Mouse (Mus musculus): ENCODE measurements at regions not wholly inside any gene's neighbourhood (a gene's known extent, or its start where the extent isn't known, plus 50 kb on each side); places are given as distances from the start of the nearest gene placed in this dataset.
"Not testable (repeated sequence)": the region's sequence is repeated elsewhere in the genome, so short reads cannot be mapped to it uniquely, and the experiment has no call there.

DNA sequence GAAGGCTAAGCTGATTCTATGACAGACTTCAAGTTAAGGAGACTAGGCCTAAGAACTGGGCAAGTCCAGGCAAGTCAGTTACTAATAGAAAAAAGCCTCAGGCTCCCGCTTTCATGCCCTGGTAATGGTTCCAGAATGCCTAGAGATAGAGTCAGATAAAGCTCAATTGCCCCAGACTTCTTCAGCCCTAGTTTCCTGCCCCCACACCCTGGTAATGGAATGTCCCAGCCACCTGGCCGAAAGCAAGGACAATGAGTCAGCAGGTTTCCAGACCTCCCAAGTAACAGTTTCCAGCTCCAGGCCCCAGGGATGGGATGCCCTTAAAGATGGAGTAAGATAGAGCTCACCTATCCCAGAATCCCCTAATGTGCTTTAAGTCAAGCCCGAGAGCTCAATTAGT lies 143.6 kb upstream of the Rad23b start:
- no peak for DNase-seq

DNA sequence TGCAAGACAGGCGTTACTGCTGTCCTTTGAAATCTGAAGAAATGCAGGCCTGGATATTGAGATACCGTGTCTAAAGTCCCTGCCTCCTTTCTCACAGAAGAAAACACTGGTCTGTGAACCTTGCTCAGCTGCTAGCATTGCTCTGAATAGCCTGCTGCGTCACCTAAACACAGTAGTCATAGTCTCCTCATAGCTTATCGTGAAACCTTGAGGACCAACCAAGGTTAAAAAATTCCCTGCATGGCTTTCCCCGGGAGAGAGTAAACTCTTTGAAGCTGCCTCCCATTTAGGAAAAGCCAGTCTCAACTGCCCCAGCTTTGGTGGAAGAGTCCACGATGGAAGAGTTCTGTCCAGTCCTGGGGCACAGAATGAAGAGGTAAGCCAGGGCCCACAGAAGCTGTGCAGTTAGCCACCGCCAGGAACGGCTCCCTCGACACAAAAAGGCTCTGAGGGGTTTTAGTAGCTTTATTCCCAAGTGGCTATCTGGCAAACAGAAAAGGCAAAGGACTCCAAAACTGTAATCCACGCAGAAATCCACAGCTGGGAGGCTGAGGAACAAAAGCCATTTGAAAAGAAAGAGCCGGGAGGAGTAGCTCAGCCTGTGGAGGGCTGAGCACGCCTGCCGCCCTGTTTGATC lies 142.0 kb upstream of the Rad23b start:
- no peak for DNase-seq

DNA sequence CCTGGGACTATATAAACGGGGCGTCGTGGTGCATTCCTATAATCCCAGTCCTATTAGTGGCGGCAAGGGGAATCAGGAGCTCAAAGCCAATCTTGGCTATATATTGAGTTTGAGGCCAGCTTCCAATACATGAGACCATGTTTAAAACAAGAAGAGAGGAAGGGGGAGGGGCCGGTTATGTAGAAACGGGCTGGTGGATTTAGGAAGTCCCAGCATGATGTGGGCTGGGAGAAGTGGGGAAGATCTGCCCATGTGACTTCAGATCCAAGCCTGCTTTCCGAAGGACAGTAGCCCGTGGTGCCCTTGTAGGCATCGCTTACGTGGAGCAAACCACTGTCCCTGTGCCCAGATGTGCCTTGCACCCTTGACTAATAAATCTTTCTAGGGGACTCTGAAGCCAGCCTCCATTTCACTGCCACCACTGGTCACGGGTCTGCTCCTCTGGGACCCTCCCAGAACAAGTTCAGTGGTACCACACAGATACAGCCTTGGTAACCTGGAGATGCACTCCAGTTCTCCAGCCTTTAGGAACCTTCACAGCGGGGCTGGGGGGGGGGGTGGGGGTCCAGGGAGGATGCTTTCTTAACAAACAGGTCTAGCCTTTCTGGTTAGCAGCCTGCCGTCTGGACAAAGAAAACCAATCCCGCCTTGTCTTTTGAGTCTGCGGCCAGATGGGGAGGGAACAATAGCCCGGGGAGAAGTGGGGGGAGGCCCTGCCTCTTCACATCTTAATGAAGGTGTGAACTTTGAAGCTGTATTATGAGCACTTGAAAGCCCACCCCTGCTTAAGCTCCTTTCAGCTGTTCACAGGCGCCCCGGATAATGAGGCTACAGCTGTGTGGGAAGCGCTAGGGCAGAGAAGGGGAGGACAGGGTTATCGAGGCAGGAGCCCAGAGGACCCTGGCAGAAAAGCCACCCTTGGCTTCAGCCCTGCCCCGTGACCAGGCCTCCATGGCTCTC lies 141.2 kb upstream of the Rad23b start:
- DNase-seq = no peak

DNA sequence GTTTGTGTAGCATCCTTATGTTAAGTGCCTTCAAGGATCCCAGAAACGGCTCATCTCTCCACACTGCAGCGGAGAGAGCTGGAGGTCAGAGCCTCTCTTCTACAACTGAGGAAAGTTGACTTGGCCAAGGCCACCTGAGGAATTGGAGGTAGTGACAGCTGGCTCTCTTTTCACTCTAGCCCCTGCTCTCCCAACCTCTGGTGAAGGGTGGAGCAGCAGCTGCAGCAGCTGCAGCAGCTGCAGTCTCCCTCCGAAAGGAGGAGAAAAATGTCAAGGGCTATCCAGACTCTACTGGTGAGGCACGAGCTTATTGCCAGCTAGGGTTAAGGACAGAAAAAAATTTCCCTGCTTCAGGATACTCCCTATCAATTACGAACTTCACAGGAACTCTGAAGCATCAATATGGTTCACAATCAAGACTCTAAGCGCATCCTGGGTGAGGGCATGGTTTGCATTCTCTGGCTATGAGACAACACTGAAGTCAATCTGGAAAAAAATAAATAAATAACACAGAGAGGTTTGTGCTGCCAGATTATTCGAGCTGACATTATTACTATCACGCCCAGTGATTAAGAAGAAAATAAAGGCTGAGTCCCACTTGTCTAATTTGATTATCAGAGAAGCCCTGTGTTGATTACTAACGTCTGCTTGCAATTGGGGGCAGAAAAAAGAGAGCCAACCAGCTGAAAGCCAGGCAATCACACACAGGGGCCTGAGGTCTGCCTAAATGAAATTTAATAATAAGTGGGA lies 134.2 kb upstream of the Rad23b start:
- DNase-seq = no peak

DNA sequence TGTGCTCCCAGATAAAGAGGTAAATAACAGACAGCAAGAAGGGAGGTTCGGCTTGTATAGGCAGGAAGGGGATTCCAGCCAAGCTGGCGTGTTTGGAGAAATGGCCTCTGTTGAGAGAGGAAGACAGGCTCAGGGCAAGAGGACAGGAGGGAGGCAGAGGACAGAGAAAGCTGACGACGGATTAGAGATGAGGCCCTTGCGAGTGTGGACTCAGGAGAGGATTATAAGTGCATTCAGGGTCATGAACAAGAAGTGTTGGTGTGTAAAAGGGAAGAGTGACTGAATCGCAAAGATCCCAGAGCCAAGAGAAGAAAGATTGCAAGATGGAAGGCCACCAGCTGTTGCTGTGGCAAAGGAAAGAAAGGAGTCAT lies 133.7 kb upstream of the Rad23b start:
- DNase-seq = no peak

DNA sequence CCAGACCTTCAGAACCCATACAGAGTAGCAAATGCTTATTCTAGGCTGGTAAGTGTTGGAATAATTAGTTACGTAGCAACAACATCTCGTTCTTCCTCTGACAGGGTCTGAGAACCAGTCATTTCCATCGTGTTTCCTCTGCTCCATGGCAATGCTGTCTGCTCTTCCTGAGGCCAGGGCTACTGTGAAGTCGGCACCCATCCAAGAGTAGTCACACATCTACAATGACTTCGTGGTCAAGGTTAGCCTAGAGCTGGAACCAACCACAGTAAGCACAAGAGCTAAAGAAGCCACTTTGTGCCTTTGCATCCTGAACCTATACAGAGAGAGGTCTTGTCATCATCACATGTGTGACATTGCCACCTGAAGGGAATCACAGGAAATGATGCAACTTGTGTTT lies 124.1 kb upstream of the Rad23b start:
- DNase-seq = no peak

DNA sequence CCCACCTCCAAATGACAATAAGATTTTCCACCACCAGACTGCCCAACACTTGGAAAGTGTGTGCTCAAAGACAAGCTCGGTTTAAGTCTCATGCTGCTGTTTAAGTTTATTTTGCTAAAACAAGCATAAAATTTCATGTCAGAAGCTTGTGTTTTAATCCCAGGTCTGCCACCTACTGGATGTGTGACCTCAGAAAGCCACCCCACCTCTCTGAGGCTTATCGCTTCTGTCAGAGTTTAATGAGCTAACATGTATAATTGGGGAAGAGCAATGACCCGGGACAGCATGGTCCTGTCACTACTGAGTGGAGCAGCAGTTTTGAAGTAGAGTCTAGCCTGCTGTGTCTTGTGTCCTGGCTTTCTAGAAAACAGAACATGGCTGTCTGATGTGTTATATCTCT lies 122.4 kb upstream of the Rad23b start:
- no peak for DNase-seq

DNA sequence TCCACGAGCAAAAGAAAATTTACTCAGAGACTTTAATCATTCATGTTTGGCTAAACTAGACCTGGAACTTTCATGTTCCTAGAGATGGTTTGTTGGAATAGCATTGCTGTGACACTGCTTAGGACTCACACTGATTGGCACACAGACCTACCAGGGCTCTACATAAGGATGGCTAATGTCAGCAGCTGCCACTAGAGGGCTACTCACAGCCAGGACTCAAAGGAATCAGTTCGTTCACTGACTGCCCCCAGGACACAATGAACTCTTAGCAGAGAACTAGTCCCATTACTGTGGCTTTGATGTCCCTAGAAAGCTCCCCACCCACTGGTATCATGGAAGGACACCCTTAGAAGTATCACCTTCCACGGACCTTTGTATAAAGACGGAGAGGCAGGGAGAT lies 118.3 kb upstream of the Rad23b start:
- DNase-seq = peak; percentile 33

DNA sequence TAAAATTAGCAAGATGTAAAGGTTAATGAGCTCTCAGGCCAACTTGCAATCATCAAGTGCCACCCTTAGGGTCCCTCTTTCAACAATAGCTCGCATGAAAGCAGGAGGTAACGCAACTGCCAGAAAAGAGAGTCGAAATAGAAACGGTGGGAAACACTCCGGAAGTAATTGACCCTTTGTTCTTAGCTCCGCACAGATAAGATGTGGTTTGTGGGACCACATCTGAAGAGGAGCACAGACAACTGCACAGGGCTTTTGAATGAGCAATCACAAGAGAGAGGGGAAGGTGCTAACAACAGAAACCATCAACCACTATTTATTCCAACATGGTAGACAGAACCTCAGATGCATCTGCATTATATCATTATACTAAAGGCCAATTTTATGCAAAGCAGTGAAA lies 112.0 kb upstream of the Rad23b start:
- DNase-seq = no peak

DNA sequence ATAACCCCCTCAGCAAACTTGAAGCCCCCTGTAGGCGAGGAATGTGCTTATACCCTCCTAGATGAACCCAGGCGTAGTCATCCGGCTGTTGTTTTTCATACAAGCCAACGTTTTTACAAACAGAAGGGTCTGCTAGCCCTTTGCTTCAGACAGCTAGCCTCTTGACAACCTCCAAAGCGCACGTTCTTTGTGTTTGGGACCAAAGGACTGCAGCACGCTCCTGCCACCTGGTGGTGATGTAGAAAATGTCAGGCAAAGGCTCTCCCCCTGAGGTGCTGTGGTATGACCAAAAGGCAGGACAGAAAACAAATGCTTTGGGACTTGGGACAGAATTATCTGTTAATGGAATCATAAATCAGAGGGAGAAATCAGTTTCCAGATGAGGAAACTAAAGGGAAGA lies 109.4 kb upstream of the Rad23b start:
- peak; percentile 85 for DNase-seq

DNA sequence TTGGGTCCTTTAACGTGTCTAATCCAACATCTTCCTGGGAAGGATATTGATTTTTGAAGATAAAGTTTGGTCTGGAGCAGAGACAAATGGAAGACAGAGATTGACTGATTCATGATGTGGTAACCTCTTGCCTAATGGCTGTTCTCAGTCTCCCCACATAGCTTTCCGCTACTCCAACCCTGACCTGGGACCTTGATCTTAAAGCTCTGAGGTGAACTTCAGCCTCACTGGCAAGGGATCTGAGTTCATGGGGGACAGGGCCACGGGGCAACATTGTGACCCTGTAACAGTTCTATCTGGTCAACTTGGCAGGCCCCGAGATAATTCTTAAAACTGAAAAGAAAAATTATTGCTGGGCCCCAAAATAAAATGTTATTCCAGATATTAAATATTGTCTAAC lies 107.5 kb upstream of the Rad23b start:
- DNase-seq = no peak

DNA sequence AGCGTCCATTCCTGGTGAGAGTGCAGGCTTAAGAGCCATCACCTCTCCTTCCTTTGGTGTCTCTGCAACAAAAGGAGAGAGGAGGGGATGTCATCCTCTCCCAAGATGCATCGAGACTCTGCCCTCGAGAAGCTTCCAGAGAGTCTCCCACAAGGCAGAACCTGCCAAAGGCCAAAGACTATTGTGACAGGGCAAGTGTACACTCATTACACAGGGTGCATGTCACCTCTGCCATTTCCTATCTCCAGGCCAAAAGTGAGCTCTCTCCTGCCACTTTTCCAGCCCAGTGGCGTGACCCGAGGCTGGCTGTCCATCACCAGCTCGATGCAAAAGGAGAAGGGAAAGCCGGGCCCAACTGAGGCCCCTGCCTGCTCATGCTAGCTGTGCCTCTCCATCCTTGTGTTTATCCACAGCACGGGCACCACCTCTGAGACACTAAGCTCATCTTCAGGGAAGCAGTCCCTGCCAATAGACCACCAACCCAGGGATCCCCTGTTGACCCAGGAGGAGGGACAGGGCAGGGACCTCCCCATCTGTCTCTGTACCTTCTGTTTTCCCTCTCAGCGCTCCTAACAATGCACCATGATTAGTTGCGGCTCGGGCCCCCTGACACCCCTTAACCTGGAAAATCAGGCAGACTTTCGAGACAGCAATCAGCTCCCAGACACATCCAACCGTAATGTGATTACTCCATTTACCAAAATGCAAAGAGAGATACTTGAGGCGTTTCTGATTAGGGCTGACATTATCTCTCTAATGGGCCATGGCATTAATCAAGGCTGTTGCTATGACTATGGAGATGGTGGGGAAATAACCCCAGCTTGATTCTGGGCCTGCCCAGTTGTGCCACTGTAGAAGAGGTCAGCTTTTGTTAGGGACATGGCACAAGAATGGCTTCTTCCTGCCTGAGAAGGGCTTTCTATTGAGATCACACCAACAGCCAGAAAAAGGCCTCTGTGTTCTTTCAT lies 106.5 kb upstream of the Rad23b start:
- DNase-seq = no peak

DNA sequence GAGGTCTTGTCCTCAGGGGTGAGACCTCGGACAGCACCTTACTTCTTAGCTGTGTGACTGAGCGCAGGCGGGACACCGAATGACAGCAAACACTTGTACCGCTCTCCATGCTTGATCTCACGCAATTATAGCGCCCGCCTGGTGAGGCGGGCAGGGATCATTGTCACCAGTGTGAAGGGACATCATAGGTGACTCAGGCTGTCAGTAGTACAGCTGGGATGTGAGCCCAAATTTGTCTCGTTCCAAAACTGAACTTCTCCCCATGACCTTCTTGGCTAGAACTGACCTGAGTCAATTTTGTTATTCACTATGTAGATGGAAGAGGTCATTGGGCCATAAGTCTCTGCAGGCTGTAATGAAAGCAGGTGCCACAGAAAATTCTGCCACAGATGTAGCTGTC lies 104.1 kb upstream of the Rad23b start:
- no peak for DNase-seq

DNA sequence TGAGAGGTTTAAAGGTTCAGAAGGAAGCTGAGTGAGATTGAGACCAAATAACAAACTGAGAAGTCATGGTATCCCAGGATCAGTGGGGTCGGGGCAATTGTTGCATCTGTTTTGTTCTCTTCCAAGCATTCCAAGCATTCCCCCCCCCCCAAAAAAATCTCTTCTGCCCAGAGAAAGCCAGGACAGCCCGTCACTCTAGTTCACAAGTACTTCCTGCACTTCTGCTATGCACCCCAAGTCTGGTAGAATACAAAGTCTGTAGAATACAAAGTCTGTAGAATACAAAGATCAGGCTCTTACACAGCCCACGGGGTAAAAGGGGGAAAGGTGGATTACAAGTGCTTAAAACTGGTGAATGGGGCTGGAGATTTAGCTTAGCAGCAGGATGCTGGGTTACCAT lies 99.5 kb upstream of the Rad23b start:
- DNase-seq = no peak

DNA sequence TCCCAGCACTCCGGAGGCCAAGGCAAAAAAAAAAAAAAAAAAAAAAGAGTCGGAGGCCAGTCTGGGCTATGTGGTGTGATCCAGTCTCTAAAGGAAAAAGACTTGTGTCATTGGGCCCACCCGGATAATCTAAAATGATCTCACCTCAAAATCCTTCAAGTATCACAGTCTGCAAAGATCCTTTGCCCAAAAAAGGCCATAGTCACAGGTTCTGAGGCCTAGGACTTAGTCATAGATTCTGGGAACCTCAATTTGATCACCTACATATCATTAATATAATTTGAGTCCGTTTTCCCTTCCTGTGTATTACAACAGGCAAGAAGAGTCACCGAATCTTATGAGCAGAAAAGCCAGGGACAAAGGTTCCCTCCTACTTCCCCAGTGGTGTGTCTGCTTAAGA lies 98.3 kb upstream of the Rad23b start:
- DNase-seq = no peak

DNA sequence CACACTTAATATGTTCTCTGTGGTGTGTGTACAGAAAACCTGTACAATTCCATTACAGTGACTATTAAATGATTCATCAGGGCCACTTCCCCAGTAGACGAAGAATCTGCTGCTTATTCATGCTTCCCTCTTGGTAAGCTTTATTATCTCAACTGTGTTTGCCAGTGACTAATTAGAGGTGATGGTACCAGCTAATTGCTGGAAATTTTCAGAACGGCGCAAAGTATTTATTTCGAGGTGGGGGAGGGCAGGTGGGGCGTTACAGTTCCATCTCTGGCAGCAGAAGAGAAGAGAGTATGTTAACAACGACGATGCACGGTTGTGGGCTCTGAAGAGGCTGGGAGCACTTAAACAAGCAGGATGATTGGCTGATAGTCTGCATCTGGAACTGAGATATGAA lies 96.1 kb upstream of the Rad23b start:
- DNase-seq = no peak

DNA sequence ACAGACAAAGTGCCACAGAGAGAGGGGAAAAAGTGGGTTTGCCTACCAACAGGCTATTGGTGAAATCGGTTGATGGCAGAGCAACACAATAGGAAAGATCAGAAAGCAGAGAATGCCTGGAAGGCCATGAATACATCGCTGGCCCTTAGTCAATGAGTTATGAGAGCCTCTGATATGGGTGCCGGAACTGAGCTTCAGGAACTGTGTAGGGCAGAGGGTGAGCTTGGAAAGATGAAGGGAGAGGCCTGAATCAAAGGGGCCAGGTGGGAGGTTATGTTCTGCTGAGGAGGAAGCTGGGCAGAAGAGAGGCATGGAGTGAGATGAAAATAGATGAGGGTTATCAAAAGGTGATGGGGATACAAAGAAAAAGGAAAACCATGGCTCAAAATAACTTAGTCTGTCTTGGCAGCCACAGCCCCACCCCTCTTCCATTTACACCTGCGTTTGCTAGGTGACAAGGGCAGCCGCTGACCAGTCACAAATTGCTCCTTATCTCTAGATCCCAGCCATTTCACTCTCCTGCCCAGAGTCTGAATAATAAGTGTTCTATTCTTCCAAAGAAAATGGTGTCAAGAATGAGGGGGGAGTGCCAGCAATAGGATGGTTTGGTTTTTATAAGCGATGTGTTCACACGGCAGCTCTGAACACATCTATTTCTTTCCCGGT lies 77.7 kb upstream of the Rad23b start:
- DNase-seq = no peak

DNA sequence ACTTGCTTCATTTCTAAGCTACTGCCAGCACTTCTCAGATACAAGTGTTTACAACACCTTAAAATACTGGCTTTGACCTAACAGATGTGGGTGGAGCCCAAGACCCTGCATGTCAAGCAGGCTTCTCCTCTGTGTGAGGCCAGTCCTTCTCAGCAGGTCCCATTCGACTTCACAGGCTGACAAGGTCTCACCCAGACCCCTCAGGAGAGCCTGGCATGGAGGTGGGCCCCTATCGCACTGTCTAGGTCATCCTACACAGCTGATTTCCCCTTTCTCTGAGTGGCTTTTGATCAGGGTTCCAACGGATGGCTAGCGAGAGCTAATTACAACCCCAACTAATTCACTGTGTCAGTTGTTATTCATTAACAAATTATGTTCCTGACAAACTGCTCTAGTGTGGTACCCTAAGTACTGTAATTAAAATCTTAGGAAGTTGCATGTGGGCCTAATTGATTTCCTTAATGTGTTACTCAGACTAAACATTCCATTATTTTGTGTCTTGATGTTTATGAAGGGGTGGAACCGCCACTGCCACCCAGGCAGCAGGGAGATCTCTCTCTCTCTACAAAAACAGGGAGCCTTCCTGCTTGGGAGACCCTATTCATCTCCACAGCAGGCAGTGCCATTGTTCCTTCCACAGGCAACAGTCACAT lies 73.4 kb upstream of the Rad23b start:
- no peak for DNase-seq

DNA sequence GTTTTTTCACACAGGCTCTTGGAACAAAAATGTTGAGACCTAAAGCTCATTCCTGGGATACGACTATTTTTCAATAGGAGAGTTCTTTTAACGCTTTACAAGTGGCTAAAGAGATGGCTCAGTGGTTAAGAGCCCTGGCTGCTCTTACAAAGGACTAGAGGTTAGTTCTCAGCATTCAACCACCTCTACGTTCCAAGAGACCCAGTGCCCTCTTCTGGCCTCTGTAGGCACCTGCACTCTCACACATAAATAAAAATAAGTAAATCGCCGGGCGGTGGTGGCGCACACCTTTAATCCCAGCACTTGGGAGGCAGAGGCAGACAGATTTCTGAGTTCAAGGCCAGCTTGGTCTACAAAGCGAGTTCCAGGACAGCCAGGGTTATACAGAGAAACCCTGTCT lies 70.5 kb upstream of the Rad23b start:
- DNase-seq = not testable (repeated sequence)

DNA sequence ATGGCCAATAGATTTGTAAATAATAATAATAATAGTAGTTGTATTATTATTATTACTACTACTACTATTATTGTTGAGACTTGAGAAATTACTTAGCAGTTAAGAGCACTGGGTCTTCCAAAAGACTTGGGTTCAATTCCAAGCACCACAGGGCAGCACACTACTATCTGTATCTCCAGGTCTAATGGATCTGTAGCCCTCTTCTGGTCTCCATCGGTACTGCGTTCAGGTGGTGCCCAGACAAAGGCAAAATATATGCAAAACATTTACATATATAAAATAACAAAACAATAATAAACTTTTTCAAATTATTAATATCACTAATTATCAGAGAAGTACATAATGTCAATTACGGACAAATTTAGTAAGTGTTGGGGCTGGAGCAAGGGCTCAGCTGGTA lies 69.1 kb upstream of the Rad23b start:
- DNase-seq = peak; percentile 19

DNA sequence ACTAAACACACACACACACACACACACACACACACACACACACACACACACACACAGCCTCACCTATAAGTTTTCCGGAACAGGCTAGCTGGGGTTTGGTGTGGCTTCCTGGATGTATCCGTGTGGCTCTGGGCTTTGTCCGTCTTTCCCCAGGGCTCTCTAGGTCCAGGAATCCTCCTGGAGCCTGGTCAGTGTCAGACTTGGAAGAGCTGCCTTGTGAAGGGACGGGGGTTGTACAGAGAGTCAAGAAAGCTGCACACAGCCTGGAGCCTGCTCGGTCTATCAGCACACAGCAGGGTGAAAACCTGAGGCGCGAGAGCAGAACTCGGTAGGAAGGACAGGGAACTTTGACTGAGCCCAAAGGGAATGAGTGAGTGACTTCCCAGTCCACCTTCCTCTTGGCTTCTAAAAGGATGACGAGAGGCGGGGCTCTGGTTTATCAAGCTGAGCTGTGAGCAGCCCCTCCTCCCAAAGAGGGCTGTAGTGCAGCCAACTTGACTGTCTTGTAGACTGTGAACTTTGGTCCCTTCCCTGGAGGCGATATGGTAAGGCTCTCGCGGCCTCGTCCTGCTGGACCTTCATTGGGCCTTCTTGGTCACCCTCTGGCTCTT lies 68.3 kb upstream of the Rad23b start:
- no peak for DNase-seq

All from heart, postnatal 4 days (tissue).